Mouse (Mus musculus) layer of hippocampus, adult 2 months (tissue): ENCODE measurements around the gene Zranb3. TPM values are rescaled to one million over a fixed set of nuclear protein-coding genes. Genes with fewer than 3 reads are reported as not detected.
"Not testable (repeated sequence)": the region's sequence is repeated elsewhere in the genome, so short reads cannot be mapped to it uniquely, and the experiment has no call there.

Experiments used
- DNase-seq, 2 experiments: peaks; one replicate each; pipeline ENCODE4 v3.0.0; 2022; ENCODE audit warnings: low spot score in 2 of 2
- H3K27ac ChIP-seq: fragments of 200-600 bp; 2 replicates; pipeline ENCODE4 v1.8.1; 2022
- H3K4me3 ChIP-seq: fragments of 200-600 bp; 2 replicates; pipeline ENCODE4 v1.8.1; 2022; ENCODE audit warnings: mild to moderate bottlenecking
- CTCF ChIP-seq: fragments of 200-600 bp; conservative IDR thresholded peaks from 2 replicates; pipeline ENCODE4 v1.8.1; 2022; ENCODE audit warnings: antibody characterized with exemption, mild to moderate bottlenecking, moderate library complexity
- total RNA-seq, 2 experiments: library from RNA; stranded (reverse); gene quantifications; 2 replicates each; pipeline ENCODE4 v1.2.3; 2021

Zranb3 gene
- total RNA-seq, 2 experiments from 2014 or later, result 6.6 to 7.2 TPM

DNA sequence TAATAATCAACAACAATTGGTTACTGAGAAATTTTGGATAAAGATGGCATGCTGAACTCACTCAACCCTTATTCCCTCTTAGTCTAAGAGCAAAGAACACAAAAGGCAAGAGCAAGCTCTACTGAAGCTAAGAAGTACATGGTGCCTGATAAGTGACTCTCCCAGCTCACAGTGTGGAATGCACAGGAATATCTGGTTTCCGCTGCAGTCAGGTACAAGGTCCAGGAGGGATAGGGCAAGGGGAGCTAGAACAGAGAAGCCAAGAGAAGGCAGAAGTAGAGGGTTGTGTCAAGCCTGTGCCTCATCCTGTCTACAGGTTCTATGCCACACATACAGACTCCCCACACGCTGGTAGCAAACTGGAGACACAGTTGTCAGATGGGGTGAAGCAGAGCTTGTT is 100.7 kb downstream of the Zranb3 start:
- no peak overlapping the region for H3K27ac ChIP-seq
- H3K4me3 ChIP-seq, result no peak overlapping the region
- no peak for DNase-seq
- TF ChIP-seq CTCF, result no peak

DNA sequence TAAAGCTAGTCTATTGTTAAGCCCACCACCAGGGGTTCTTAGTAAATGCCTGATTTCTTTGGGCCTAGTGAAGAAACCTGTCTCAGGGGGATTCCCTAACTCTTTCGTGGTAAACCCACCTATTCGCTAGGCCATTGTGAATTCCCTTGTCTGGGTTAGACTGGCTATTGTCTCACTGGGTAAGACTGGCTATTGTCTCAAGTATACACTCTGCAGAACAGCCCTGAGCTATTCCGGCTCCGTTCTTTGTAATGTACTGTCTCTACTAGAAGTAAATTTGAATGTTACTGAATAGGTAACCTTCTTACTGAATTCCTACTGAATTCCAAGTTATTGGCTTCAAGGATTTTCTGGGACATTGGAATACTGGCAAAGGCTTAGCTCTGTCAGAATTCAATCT is 101.9 kb downstream of the Zranb3 start:
- not testable (repeated sequence) for H3K4me3 ChIP-seq, H3K27ac ChIP-seq, DNase-seq

DNA sequence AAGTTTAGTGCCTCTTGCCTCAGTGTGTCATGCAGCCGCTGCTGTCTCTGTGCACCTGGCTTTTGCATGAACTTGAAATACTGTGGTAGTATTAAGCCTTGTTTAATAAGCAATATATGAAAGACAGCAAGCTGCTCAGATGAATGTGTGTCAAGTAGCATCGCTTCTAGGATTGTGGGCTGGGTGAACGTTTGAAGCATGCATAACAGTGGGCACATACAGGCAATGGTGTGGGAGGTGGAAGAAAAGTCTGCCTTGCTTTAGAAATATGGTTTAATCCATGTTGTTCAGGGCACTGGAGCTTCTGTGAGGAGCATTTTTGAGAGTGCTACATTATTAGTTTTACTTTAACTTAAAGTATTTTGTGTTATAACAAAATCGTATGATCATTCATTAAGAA is 109.0 kb downstream of the Zranb3 start:
- peak overlapping the region; percentile 61 for H3K27ac ChIP-seq
- no peak overlapping the region for H3K4me3 ChIP-seq
- no peak for DNase-seq
- TF ChIP-seq CTCF, result no peak

DNA sequence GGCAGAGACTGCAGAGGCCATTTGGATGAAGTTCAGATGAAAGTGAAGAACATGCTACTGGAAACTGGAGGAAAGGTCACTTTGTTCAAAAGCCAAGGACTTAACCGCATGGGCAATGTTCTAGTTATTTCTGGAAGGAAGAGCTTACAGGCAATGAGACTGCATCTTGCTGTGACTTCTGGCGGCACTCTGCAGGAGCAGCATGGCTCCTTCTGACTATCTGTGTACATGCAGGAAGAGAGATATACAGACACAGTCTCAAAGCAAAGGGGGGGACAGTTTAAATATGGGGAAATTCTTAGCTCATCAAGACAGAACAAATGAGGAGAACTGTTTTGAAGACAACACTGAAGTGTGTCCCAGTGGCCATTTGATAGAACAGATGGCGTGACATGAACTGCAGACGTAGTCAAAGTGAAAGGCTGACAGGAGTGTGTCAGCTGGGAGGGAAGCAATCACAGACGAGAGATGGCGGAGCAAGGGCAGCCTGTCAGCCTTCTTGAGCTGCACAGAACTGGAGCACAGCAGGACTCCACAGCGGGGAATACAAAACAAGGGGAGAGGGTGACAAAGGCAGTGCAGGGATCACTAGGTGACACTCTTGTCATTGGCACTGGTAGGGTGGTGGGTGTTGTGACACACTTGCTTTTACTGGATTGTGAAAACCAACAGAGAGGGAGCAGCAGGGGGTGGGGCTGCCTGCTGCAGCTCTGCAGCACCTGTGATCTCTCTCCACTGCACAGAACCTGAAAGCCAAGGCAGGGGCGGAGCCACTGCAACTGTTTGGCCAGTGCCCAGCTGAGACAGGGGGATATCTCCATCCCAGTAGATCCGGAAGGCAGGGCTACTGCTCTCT is 112.7 kb downstream of the Zranb3 start:
- H3K27ac ChIP-seq, result peak overlapping the region; percentile 83
- H3K4me3 ChIP-seq, result no peak overlapping the region
- peak in 1 of 2 experiments; percentile 35 for DNase-seq
- TF ChIP-seq CTCF, result 0 out of 2 replicates have a peak, but pooled peaks have one; percentile 5

DNA sequence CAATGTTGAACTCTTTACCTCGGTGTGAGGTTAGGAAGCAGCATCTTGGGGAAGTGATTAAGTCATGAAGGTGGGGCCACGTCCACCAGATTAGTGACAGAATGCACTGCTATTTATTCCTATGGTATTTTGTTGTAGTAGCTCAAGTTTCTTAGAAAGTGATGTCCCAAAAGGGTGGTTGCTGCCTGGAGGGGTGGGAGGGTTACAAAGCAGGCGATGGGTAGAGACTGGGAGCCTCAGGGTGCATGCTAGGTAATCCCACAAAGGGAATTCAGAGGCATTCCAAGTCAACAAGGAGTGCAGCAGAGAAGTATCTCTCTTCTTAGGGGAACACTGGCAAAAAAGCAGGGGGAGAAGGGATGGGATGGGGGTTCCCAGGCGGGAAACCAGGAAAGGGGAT is 113.5 kb downstream of the Zranb3 start:
- peak overlapping the region; percentile 83; the same call in 1 of the 2 replicates for H3K27ac ChIP-seq

DNA sequence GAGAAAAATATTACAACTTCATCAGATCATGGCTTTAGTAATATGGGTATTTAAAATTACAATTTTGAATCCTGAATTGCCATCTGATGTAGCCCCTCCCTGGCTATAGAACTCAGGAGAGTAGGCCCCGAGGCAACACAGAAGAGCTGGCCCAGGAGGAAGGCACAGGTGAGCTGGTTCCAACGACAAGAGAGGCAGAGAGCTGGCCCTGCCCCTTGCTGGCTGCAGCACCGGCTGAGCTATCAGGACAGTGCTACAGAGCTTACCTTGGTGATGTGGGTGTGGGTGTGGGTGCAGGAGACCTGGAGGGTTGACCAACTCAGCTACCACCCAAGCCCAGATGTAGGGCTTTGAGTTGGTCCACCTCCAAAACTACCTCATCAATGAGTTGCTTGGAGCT is 114.6 kb downstream of the Zranb3 start:
- no peak overlapping the region for H3K27ac ChIP-seq
- no peak for DNase-seq
- no peak overlapping the region for H3K4me3 ChIP-seq
- no peak for TF ChIP-seq CTCF

More for the DNA sequence above, 113.5 kb downstream of the Zranb3 start:
- DNase-seq, result no peak
- no peak overlapping the region for H3K4me3 ChIP-seq
- TF ChIP-seq CTCF, result no peak

DNA sequence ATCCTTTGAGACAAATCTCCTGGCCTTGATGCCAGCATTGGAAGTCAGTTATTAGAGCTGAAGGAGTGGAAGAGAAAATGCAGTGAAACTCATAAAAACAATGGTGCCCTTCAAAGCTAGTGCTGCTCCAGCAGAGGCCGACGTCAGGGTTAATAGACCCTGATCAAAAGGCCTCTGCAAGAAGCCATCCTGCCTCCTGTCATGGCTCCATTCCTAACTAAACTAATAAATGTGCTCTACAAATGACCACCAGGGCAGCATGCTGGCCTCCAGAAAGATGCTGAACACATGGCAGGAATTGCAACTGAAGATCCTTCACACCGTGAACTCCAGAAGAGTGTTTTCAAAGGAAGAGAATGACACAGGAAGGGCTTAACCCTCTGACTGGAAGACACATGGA is 117.5 kb downstream of the Zranb3 start:
- no peak overlapping the region for H3K27ac ChIP-seq
- no peak overlapping the region for H3K4me3 ChIP-seq
- no peak for TF ChIP-seq CTCF
- DNase-seq, result no peak

DNA sequence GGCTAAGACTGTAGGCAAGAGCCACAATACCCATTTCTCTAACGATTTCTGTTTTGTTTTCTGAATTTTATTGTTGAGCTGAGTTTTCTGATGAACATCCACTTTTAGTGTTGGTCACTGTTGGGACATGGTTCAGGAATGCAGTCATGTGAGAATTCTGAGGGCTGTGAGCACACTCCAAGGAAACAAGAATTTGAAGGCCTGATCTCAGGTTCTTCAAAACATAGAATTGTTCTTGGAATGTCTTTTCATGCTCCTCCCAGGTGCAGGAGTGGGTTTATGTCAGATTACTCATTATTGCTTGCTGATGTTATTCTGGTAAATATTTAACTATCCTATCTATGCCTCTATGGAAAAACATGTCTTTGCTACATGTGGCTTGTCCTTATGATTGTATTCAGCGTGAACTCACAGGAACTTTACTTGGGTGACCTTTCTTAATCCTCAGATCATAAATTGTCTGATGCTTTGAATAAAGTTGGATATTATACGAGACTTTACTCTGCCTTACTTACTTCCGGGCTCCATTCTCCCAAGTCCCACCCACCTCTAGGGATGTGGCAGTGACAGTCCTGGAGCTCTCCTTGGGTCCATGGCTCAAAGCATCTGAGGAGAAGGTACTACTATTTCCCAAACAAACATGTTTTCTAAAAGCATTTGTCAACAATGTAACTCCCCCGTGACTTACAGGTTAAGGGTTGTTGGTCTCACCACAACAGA is 119.4 kb downstream of the Zranb3 start:
- no peak for TF ChIP-seq CTCF
- no peak overlapping the region for H3K27ac ChIP-seq
- no peak overlapping the region for H3K4me3 ChIP-seq
- no peak for DNase-seq

DNA sequence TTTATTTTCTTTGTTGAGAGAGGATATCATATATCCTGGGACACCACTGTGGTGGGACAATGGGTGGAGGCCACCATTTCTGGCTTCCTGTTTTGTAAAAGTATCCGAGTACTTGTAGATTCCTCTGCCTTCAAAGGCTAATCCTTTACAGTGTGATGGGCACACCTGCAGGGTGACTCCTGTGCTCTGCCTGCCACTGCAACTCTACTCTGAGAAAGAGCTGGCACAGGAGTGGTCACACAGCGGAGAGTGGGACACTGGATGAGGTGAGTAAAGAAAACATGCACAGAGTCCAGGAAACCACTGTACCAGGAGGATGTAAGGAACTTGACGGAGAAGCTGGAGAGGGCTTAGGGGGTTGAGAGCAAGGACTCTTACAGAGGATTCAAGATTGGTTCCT is 120.6 kb downstream of the Zranb3 start:
- Histone ChIP-seq H3K4me3 (no peak overlapping the region), H3K27ac (no peak overlapping the region)
- no peak for TF ChIP-seq CTCF
- DNase-seq, result no peak

DNA sequence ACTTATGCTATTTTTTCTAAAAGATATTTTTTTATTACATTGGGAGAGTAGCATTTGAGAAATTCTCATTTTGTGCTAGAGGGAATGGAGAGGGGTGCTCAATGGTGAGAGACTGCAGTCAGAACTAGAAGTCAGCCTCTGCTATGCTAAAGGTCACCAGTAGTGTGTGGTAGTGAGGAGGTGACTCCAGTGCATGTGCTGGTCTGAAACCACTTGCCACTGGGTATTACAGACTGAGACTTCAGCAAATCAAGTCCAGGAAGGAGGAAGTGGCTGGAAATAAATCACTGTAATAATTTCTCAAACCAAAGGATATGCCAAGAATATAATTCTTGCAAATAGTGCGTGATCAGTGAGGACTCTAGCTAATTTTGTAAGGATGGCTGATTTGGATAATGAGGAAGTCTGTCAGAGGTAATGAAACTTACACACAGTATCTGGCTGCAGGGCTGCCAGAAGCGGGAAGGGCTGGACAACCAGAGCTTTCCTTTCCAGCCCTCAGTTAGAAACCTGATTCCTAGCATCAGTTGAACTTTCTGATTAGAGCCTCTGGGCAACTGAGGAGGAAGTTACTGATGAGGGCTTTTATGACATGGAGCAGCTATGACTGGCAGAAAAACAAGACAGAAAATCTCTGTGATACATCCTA is 121.8 kb downstream of the Zranb3 start:
- no peak overlapping the region for H3K27ac ChIP-seq
- no peak for DNase-seq

DNA sequence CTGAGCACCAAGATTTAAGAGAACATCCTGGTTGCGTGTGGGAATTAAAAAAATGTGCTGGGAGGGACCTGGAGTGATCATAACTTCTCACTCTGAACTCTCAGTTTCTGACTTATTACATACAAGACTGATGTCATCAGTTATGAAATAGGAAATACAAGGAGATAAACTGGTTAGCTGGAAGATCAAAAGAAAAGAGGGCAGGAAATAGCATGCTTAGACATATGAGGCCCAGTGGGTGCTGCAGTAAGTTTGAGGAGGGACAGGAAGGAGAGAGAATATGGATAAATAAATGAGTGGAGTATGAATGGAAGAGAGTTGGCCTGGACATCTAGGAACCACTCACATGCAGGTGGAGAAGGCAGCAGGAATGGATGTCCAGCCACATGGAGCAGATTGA is 124.7 kb downstream of the Zranb3 start:
- DNase-seq, result no peak
- TF ChIP-seq CTCF, result no peak
- Histone ChIP-seq H3K4me3 (no peak overlapping the region), H3K27ac (no peak overlapping the region)

More for the DNA sequence above, 121.8 kb downstream of the Zranb3 start:
- H3K4me3 ChIP-seq, result no peak overlapping the region
- no peak; the same call in 1 of the 2 replicates for TF ChIP-seq CTCF

DNA sequence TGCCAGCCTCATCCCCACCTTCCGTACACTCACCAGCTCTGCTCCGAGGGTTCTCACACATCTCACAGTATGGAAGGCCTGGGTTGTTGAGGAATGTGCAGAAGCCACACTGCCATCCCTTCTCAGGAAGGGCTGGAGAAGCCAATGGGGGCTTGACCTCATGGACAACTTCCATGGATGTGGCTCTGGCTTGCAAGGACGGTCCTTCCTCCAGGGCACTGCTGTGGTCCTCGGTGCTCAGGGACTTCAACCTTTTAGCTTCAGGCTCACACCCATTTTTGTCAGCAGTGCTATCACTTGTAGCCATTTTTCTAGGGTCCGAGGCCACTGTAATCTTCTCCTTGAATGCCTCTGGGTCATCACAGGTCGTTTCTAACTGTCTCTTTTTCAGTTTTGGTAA is 126.7 kb downstream of the Zranb3 start:
- H3K27ac ChIP-seq, result peak overlapping the region; percentile 92

DNA sequence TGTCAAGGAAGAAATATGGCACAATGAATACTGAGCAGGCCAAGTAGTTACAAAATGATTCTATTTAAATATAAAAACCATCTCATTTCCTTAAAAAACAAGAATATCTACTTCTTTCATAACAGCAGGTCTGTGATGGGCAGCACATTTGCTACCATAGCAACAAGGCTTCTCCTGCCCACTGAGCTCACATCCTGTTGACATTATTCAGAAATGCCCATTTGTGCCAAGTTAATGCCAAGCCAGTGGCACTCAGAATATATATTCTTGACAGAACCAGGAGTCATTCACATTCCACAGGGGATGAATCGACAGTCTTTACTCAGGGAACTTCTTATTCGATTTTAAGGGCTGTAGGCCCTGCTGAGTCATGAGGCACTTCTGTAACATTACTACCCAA is 127.2 kb downstream of the Zranb3 start:
- Histone ChIP-seq H3K27ac (peak overlapping the region; percentile 92), H3K4me3 (no peak overlapping the region)
- TF ChIP-seq CTCF, result no peak
- no peak for DNase-seq

More for the DNA sequence above, 126.7 kb downstream of the Zranb3 start:
- DNase-seq, result no peak
- H3K4me3 ChIP-seq, result no peak overlapping the region
- TF ChIP-seq CTCF, result no peak
